Mouse (Mus musculus): ENCODE measurements around the gene Selenot. TPM values are rescaled to one million over a fixed set of nuclear protein-coding genes. Genes with fewer than 3 reads are reported as not detected.

The Selenot gene
- total RNA-seq, 2 experiments from 2014 or later: 180 to 191 TPM

- intact Hi-C loops (cut with DNase I): no loop called here
- DNase-seq (ENCODE audit: extremely low spot score in 1 of 2, low spot score in 2 of 2): no peak
Observed at GRCm38 (mm10) chr3:58622665-58623394, 46.4 kb downstream of the Selenot start.

- no peak for DNase-seq (ENCODE audit: extremely low spot score in 1 of 2, low spot score in 2 of 2)
- intact Hi-C loops (cut with DNase I): no loop called here
Observed at GRCm38 (mm10) chr3:58624981-58625380, 48.5 kb downstream of the Selenot start.

GRCm38 (mm10) chr3:58631693-58632092 is 55.3 kb downstream of the Selenot start:
- intact Hi-C loops (cut with DNase I): no loop called here

GRCm38 (mm10) chr3:58636406-58637295 is 60.2 kb downstream of the Selenot start, which contains the start of gene Erich6:
Gene Erich6, minus strand, starts transcription at chr3:58637207.
- intact Hi-C loops (cut with DNase I): no loop called here
- peak in 1 of 2 experiments; percentile 59 for DNase-seq (ENCODE audit: extremely low spot score in 1 of 2, low spot score in 2 of 2)

More at GRCm38 (mm10) chr3:58631693-58632092, 55.3 kb downstream of the Selenot start:
- no peak for DNase-seq (ENCODE audit: extremely low spot score in 1 of 2, low spot score in 2 of 2)

Other genes starting within 250 kb of the Selenot start
- gene Tsc22d2, start 161.9 kb upstream of the Selenot start, total RNA-seq (2021): 10 to 100 TPM; 35.1 to 36.3 TPM
- gene Eif2a, start 50.8 kb upstream of the Selenot start, total RNA-seq (2021): 10 to 100 TPM; 41.9 to 42.4 TPM
- 10 to 100 TPM; 26.0 to 26.1 TPM for gene Serp1, start 50.7 kb upstream of the Selenot start, total RNA-seq (2021)
- 1 to 10 TPM; 1.5 to 1.9 TPM for gene Erich6, start 60.6 kb downstream of the Selenot start, total RNA-seq (2021)
- 10 to 100 TPM; 17.8 to 19.2 TPM for gene Siah2, start 115.8 kb downstream of the Selenot start, total RNA-seq (2021)
- gene Mindy4b-ps, start 245.7 kb downstream of the Selenot start, total RNA-seq (2021): 1 to 10 TPM; 1.1 TPM

All from left cerebral cortex, postnatal 10 days (tissue).